Mouse (Mus musculus) cerebellum, adult 2 months (tissue): ENCODE results near the gene Robo3. TPM values are rescaled to one million over a fixed set of nuclear protein-coding genes. Genes with fewer than 3 reads are reported as not detected.

Experiments
- DNase-seq, 2 experiments: peaks; one replicate each; pipeline ENCODE4 v3.0.0; 2021
- H3K27ac ChIP-seq: fragments of 200-500 bp; 2 replicates; pipeline ENCODE4 v1.5.1; 2012; ENCODE audit warnings: low read length, control low read depth, inconsistent platforms; ENCODE audit not compliant: insufficient read depth
- H3K27me3 ChIP-seq: fragments of 200-500 bp; 2 replicates; pipeline ENCODE4 v1.6.1; 2012; ENCODE audit warnings: inconsistent platforms, mild to moderate bottlenecking, low read length, moderate library complexity; ENCODE audit not compliant: control insufficient read depth, insufficient read depth
- H3K4me1 ChIP-seq: fragments of 200-500 bp; 2 replicates; pipeline ENCODE4 v1.6.1; 2011; ENCODE audit warnings: low read length; ENCODE audit not compliant: control insufficient read depth, insufficient read depth
- H3K4me3 ChIP-seq: fragments of 200-500 bp; replicated peaks from 2 replicates; pipeline ENCODE3; 2011; ENCODE audit warnings: mild to moderate bottlenecking, low read depth, low read length, control low read depth; ENCODE audit not compliant: insufficient read depth
- CTCF ChIP-seq: fragments of 200-500 bp; IDR thresholded peaks from 2 replicates; pipeline ENCODE4 v1.5.1; 2011; ENCODE audit warnings: low read depth, mild to moderate bottlenecking, control low read depth, low read length, moderate library complexity, borderline replicate concordance; ENCODE audit not compliant: insufficient read depth
- POLR2A ChIP-seq: fragments of 200-500 bp; IDR thresholded peaks from 2 replicates; pipeline ENCODE4 v1.6.1; 2011; ENCODE audit warnings: low read length, control low read depth, borderline replicate concordance; ENCODE audit not compliant: insufficient read depth
- WGBS: fragments of 180-500 bp; shearing (Covaris S2); methylation state at CpG from one replicate; pipeline ENCODE4 v1.1.7; 2018; 5-methylcytosine and 5-hydroxymethylcytosine counted together
- polyA plus RNA-seq: library from polyadenylated mRNA; depleted of rRNA; stranded (reverse); fragments of >200 nt; gene quantifications from 2 replicates; pipeline ENCODE4 v1.2.3, GENCODE M21; 2012; rRNA removed

Robo3 gene
- 1.3 and 1.4 TPM in 2 replicates for polyA plus RNA-seq

- Histone ChIP-seq H3K4me1 (peaks cover 4% of the 10 kb centered on the region; the same call in 1 of the 2 replicates), H3K27me3 (peaks cover 5% of the 10 kb centered on the region; the same call in 1 of the 2 replicates), H3K4me3 (no peak within 1 kb of the TSS), H3K27ac (no peak within 1 kb of the TSS)
- TF ChIP-seq CTCF: no peak
- TF ChIP-seq POLR2A: no peak
- DNase-seq: no peak
- 2% methylated on average over 40 of the region's 40 CpGs for WGBS
These were observed at the start of gene Robo3 for GRCm38 (mm10) chr9:37432720-37433421. Gene Robo3, minus strand, starts transcription at chr9:37433246.

- no peak for DNase-seq
- no peak for TF ChIP-seq POLR2A
- WGBS: 30% methylated on average over 7 of the region's 7 CpGs
- Histone ChIP-seq H3K4me3 (no peak overlapping the region), H3K27me3 (no peaks in the 10 kb centered on the region), H3K27ac (no peak overlapping the region), H3K4me1 (no peaks in the 10 kb centered on the region)
These were observed 41.9 kb upstream of the Robo3 start for GRCm38 (mm10) chr9:37474923-37475322.

- no peaks in the 10 kb centered on the region for H3K27me3 ChIP-seq
- H3K27ac ChIP-seq: no peak overlapping the region
- TF ChIP-seq CTCF (no peak), POLR2A (no peak)
- 83% methylated on average over 3 of the region's 3 CpGs for WGBS
- H3K4me3 ChIP-seq: no peak overlapping the region
- DNase-seq: no peak
- H3K4me1 ChIP-seq: no peaks in the 10 kb centered on the region
These were observed 40.6 kb upstream of the Robo3 start for GRCm38 (mm10) chr9:37473611-37474125.

GRCm38 (mm10) chr9:37462764-37463163 lies 29.7 kb upstream of the Robo3 start:
- H3K4me3 ChIP-seq: no peak overlapping the region
- no peak overlapping the region for H3K27ac ChIP-seq
- peak; percentile 48 to 49 for DNase-seq
- peak; percentile 25; the same call in 1 of the 2 replicates for TF ChIP-seq CTCF
- no peak for TF ChIP-seq POLR2A
- no peaks in the 10 kb centered on the region; the same call in 1 of the 2 replicates for H3K27me3 ChIP-seq
- H3K4me1 ChIP-seq: peaks cover 3% of the 10 kb centered on the region; the same call in 1 of the 2 replicates
- 16% methylated on average over 7 of the region's 7 CpGs for WGBS

GRCm38 (mm10) chr9:37461571-37461970 lies 28.5 kb upstream of the Robo3 start:
- TF ChIP-seq CTCF (no peak), POLR2A (no peak)
- no peak for DNase-seq
- Histone ChIP-seq H3K27ac (no peak overlapping the region), H3K27me3 (no peaks in the 10 kb centered on the region; the same call in 1 of the 2 replicates), H3K4me1 (peaks cover 3% of the 10 kb centered on the region; the same call in 1 of the 2 replicates), H3K4me3 (no peak overlapping the region)
- WGBS: 48% methylated on average over 3 of the region's 3 CpGs

GRCm38 (mm10) chr9:37460961-37461340 lies 27.9 kb upstream of the Robo3 start:
- H3K27me3 ChIP-seq: no peaks in the 10 kb centered on the region; the same call in 1 of the 2 replicates
- peak overlapping the region; percentile 44 for H3K4me3 ChIP-seq
- no peak overlapping the region for H3K27ac ChIP-seq
- peaks cover 6% of the 10 kb centered on the region; the same call in 1 of the 2 replicates for H3K4me1 ChIP-seq
- TF ChIP-seq POLR2A (no peak), CTCF (no peak)
- 25% methylated on average over 5 of the region's 5 CpGs for WGBS
- DNase-seq: no peak

GRCm38 (mm10) chr9:37460043-37460960 lies 27.3 kb upstream of the Robo3 start:
- no peaks in the 10 kb centered on the region; the same call in 1 of the 2 replicates for H3K27me3 ChIP-seq
- TF ChIP-seq POLR2A: no peak
- TF ChIP-seq CTCF: no peak

GRCm38 (mm10) chr9:37459665-37460042 lies 26.6 kb upstream of the Robo3 start:
- no peak for DNase-seq
- peaks cover 6% of the 10 kb centered on the region; the same call in 1 of the 2 replicates for H3K4me1 ChIP-seq
- 25% methylated on average over 9 of the region's 9 CpGs for WGBS
- no peaks in the 10 kb centered on the region; the same call in 1 of the 2 replicates for H3K27me3 ChIP-seq
- H3K27ac ChIP-seq: no peak overlapping the region
- peak overlapping the region; percentile 44 for H3K4me3 ChIP-seq
- TF ChIP-seq CTCF (no peak), POLR2A (no peak)

More at GRCm38 (mm10) chr9:37460043-37460960, 27.3 kb upstream of the Robo3 start:
- DNase-seq: peak; percentile 38 to 56
- H3K27ac ChIP-seq: no peak overlapping the region
- H3K4me3 ChIP-seq: peak overlapping the region; percentile 44
- 1% methylated on average over 81 of the region's 81 CpGs for WGBS
- H3K4me1 ChIP-seq: peaks cover 6% of the 10 kb centered on the region; the same call in 1 of the 2 replicates
